Mouse (Mus musculus) liver, embryonic 12.5 days (tissue): ENCODE measurements around the gene Lhpp. TPM values are rescaled to one million over a fixed set of nuclear protein-coding genes. Genes with fewer than 3 reads are reported as not detected.
"Not testable (repeated sequence)": the region's sequence is repeated elsewhere in the genome, so short reads cannot be mapped to it uniquely, and the experiment has no call there.

ENCODE experiments used
- ATAC-seq: fragments of 200-750 bp; cut with Nextera tagmentation; 2 replicates; pipeline ENCODE4 v1.8.0; 2017; ENCODE audit warnings: moderate number of reproducible peaks, mild to moderate bottlenecking, moderate library complexity
- H3K27ac ChIP-seq: fragments of 300-500 bp; sonication (generic); 2 replicates; pipeline ENCODE4 v1.5.1; 2016; ENCODE audit warnings: mild to moderate bottlenecking
- H3K27me3 ChIP-seq: fragments of 300-500 bp; sonication (generic); replicated peaks from 2 replicates; pipeline ENCODE4 v1.6.1; 2016; ENCODE audit warnings: mild to moderate bottlenecking, moderate library complexity
- H3K36me3 ChIP-seq: fragments of 300-500 bp; sonication (generic); 2 replicates; pipeline ENCODE4 v1.6.1; 2016; ENCODE audit warnings: mild to moderate bottlenecking, moderate library complexity
- H3K4me1 ChIP-seq: fragments of 300-500 bp; sonication (generic); 2 replicates; pipeline ENCODE4 v1.6.1; 2016
- H3K4me2 ChIP-seq: fragments of 300-500 bp; sonication (generic); 2 replicates; pipeline ENCODE4 v1.6.1; 2016; ENCODE audit warnings: mild to moderate bottlenecking, moderate library complexity
- H3K4me3 ChIP-seq: fragments of 300-500 bp; sonication (generic); 2 replicates; pipeline ENCODE4 v1.5.1; 2016; ENCODE audit warnings: mild to moderate bottlenecking, moderate library complexity
- H3K9ac ChIP-seq: fragments of 300-500 bp; sonication (generic); 2 replicates; pipeline ENCODE4 v1.6.1; 2016; ENCODE audit warnings: mild to moderate bottlenecking, moderate library complexity
- H3K9me3 ChIP-seq: fragments of 300-500 bp; sonication (generic); replicated peaks from 2 replicates; pipeline ENCODE4 v1.6.1; 2016; ENCODE audit warnings: mild to moderate bottlenecking, moderate library complexity
- WGBS: fragments of 180-500 bp; shearing (Covaris S2); methylation state at CpG from one replicate; pipeline ENCODE4 v1.1.7; 2016; ENCODE audit not compliant: insufficient replicate concordance; 5-methylcytosine and 5-hydroxymethylcytosine counted together
- polyA plus RNA-seq: library from polyadenylated mRNA; unstranded; fragments of >200 nt; fragmentation: Nextera tagmentation; extraction: Ambion mirVana; gene quantifications from 2 replicates; pipeline ENCODE4 v1.2.1, GENCODE M21; 2016

The Lhpp gene
- polyA plus RNA-seq, 1 experiment from 2014 or later: 9.2 TPM

DNA sequence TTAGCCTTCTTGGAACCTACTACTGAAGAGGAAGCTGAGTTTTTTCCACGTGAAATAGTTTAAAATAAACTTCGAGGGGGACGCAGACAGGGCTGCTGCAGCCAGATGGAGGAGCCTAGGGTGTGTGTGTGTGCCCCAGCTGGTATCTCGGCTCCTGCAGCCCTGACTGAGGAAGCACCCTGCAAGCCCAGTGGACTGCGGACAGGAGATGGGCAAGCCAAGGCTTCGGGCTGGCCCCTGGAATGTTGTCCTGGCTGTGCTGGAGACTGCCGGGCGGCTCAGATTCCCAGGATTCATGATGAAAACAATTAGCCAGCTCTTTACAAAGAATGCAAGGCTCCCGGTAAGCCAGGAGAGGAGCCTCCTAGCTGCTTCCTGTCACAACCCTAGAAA, 47.6 kb downstream of the Lhpp start:
- Histone ChIP-seq H3K27ac (no peak overlapping the region), H3K4me3 (no peak overlapping the region), H3K9ac (no peak overlapping the region), H3K9me3 (no peaks in the 10 kb centered on the region), H3K4me1 (peaks cover 24% of the 10 kb centered on the region), H3K4me2 (no peak overlapping the region), H3K27me3 (0 out of 2 replicates have a peak, but pooled peaks cover 8% of the 10 kb centered on the region), H3K36me3 (no peaks in the 10 kb centered on the region)
- 45% methylated on average over 9 of the region's 9 CpGs for WGBS
- no peak for ATAC-seq

DNA sequence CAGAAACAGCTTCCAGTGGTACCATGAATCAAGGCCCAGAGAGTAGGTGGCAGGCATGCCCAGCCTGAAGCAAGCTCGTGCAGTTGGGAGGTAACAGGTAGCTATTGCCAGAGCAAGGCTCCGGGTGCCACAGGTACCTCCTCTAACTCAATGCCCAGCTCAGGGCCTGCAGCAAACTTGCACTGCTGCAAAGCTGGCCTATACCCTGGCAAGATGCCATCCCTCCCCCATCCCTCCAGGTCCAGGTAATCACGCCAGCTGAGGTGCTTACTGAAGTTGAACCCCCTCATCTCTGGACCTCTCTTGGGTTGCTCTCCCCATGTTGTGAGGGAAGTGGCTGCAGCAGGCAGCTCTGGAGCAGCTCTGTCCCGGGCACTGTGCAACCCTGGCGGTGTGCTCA, 48.2 kb downstream of the Lhpp start:
- 79% methylated on average over 5 of the region's 5 CpGs for WGBS
- no peak overlapping the region for H3K9ac ChIP-seq
- 0 out of 2 replicates have a peak, but pooled peaks cover 8% of the 10 kb centered on the region for H3K27me3 ChIP-seq
- H3K27ac ChIP-seq: no peak overlapping the region
- peaks cover 24% of the 10 kb centered on the region for H3K4me1 ChIP-seq
- no peak overlapping the region for H3K4me2 ChIP-seq
- no peaks in the 10 kb centered on the region for H3K36me3 ChIP-seq
- no peak for ATAC-seq
- H3K4me3 ChIP-seq: no peak overlapping the region
- no peaks in the 10 kb centered on the region for H3K9me3 ChIP-seq

DNA sequence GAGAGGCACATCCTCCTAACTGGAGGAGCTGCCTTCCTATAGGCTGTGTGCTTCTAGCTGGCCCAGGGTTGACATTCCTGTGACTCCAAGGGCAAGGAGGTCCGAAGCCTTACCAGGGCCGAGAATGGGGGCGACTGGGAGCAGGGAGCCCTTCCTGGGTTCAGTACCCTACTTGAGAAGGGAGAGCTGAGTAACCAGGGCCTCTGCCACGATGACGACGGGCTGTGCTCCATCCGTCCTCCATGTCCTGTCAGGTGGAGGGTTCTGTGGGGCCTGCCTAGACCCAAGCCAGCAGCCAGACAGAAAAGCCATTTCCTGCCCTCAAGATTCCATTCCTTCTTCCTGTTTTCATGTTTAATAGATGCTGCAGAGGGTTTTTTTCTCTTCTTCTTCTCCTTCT, 49.2 kb downstream of the Lhpp start:
- Histone ChIP-seq H3K9ac (no peak overlapping the region), H3K4me3 (no peak overlapping the region), H3K27me3 (0 out of 2 replicates have a peak, but pooled peaks cover 8% of the 10 kb centered on the region), H3K9me3 (no peaks in the 10 kb centered on the region), H3K27ac (no peak overlapping the region), H3K4me2 (no peak overlapping the region), H3K4me1 (peaks cover 28% of the 10 kb centered on the region), H3K36me3 (no peaks in the 10 kb centered on the region)
- no peak for ATAC-seq
- 45% methylated on average over 7 of the region's 7 CpGs for WGBS

DNA sequence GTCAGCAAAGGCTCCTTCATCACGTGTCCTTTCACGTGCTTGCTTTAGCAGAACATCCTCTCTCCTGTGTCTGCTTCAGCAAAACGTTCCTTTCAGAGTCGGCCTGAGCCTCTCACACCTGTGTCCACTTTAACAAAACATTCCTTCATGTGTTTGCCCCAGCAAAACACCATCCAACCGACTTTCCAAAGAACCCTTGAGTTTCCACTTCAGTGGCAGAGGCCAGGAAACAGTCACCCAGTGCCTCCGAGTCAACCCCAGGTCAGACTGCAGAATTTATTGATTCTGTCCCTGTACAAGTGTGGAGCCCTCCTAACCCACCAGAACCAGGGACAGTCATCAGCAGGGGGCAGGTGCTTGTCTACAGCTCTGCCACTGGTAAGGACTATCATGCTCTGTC, 52.4 kb downstream of the Lhpp start:
- not testable (repeated sequence) for H3K36me3 ChIP-seq, H3K9me3 ChIP-seq, ATAC-seq, H3K4me3 ChIP-seq, H3K27me3 ChIP-seq, H3K27ac ChIP-seq, H3K4me2 ChIP-seq, H3K9ac ChIP-seq
- H3K4me1 ChIP-seq: peaks cover 22% of the 10 kb centered on the region
- 70% methylated on average over 6 of the region's 6 CpGs for WGBS

DNA sequence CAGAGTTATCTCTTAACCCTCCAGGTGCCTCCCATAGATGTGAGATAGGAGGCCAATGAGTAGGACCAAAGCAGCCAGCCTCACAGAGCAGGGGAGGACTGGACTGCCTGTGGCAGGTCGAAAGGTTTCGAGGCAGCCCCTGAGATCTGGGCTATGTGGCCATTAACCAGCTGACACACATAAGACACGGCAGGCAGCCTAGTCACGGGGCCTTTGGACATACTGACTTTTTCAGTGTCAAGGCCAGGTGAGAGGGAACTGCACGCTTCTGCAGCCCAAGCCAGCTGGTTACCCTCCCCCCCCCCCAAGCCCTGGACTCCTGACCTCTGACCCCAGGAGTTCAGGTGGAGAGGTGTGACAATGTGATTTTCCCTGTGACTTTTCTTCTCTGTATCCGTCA, 54.4 kb downstream of the Lhpp start:
- H3K27ac ChIP-seq: no peak overlapping the region
- peaks cover 15% of the 10 kb centered on the region for H3K4me1 ChIP-seq
- no peak overlapping the region for H3K4me2 ChIP-seq
- no peaks in the 10 kb centered on the region for H3K36me3 ChIP-seq
- ATAC-seq: peak; percentile 19; the same call in 1 of the 2 replicates
- no peak overlapping the region for H3K4me3 ChIP-seq
- WGBS: 57% methylated on average over 6 of the region's 6 CpGs
- H3K9ac ChIP-seq: no peak overlapping the region
- no peaks in the 10 kb centered on the region for H3K9me3 ChIP-seq
- H3K27me3 ChIP-seq: 0 out of 2 replicates have a peak, but pooled peaks cover 8% of the 10 kb centered on the region

DNA sequence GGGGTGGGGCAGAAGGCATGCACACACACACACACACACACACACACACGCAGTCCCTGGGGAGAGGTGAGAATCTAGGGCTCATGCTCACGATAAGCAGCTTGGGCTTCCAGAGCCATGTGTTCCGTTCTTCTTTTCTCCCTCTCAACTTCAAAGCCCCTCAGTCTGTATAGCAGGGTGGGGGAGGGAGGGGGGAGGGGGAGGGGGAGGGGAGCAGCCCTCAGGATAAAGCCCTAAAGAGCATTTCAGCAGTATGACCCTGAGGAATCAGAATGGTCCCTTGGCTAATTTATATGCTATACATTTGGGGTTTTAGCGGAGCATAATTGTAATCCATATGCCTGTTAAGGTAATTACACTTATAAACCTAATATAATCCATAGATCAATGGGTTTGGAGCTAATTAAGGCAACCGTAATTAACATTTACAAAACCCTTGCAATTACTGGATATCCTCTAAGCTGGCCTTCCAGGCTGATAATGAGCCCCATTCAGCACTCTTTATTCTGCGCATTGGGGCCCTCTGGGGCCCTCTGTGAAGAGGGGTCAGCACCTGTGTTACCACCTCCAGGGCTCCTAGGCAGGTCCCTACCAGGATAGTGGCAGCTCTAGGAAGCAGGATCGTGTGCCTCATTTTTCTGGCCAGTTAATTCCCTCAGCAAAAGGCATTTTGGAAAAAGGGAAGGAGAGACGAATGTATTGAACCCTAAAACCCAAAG, 55.4 kb downstream of the Lhpp start:
- no peak overlapping the region for H3K27ac ChIP-seq
- no peak overlapping the region for H3K4me3 ChIP-seq
- H3K9me3 ChIP-seq: no peaks in the 10 kb centered on the region
- 0 out of 2 replicates have a peak, but pooled peaks cover 8% of the 10 kb centered on the region for H3K27me3 ChIP-seq
- no peak overlapping the region for H3K4me2 ChIP-seq
- no peaks in the 10 kb centered on the region for H3K36me3 ChIP-seq
- 51% methylated on average over 8 of the region's 8 CpGs for WGBS
- no peak overlapping the region for H3K9ac ChIP-seq
- no peak for ATAC-seq
- H3K4me1 ChIP-seq: peaks cover 7% of the 10 kb centered on the region

DNA sequence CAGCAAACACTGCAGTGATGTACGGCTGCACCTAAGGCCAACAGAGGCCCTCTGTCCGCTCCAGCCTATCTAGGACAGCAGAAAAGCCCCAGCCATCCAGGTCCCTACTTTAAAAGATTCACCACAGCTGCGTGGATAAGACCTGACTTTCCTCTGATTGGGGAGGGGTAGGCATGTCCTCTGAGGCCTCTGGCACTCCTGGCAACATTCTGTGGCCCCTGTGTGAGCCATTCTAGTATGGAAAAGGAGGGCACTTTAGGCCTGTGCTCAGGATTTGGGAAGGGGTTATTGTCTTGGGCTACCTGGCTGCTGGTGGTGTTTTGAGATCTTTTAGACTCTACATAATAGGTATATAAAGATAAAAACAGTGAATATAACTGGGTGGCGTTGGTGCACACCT, 56.1 kb downstream of the Lhpp start:
- H3K4me1 ChIP-seq: peaks cover 7% of the 10 kb centered on the region
- no peak overlapping the region for H3K9ac ChIP-seq
- H3K9me3 ChIP-seq: no peaks in the 10 kb centered on the region
- H3K4me2 ChIP-seq: no peak overlapping the region
- H3K27me3 ChIP-seq: 0 out of 2 replicates have a peak, but pooled peaks cover 2% of the 10 kb centered on the region
- 65% methylated on average over 4 of the region's 4 CpGs for WGBS
- H3K4me3 ChIP-seq: no peak overlapping the region
- no peaks in the 10 kb centered on the region for H3K36me3 ChIP-seq
- no peak for ATAC-seq
- no peak overlapping the region for H3K27ac ChIP-seq

DNA sequence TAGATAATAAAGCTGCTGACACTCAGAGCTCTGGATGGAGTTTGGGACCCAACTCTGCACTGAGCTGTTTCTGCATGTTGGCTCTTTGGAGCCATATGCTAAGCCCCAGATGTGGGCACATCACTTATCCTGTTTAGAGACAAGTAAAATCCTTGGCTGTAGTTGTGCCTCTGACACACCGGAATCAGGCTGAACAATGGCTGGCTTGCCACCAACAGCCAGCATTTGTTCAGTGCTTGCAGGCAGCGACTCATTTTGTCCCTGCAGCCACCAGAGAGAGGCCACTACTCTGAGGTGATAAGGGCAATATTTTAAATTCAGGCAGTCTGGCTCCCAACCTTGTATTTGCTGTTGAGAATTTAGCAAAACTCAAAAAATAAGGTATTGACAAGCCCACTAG, 58.2 kb downstream of the Lhpp start:
- no peaks in the 10 kb centered on the region for H3K27me3 ChIP-seq
- H3K4me3 ChIP-seq: no peak overlapping the region
- no peaks in the 10 kb centered on the region for H3K9me3 ChIP-seq
- no peak overlapping the region for H3K9ac ChIP-seq
- H3K36me3 ChIP-seq: no peaks in the 10 kb centered on the region
- no peak for ATAC-seq
- 60% methylated on average over 2 of the region's 2 CpGs for WGBS
- no peak overlapping the region for H3K27ac ChIP-seq
- no peak overlapping the region for H3K4me2 ChIP-seq
- H3K4me1 ChIP-seq: peaks cover 7% of the 10 kb centered on the region

DNA sequence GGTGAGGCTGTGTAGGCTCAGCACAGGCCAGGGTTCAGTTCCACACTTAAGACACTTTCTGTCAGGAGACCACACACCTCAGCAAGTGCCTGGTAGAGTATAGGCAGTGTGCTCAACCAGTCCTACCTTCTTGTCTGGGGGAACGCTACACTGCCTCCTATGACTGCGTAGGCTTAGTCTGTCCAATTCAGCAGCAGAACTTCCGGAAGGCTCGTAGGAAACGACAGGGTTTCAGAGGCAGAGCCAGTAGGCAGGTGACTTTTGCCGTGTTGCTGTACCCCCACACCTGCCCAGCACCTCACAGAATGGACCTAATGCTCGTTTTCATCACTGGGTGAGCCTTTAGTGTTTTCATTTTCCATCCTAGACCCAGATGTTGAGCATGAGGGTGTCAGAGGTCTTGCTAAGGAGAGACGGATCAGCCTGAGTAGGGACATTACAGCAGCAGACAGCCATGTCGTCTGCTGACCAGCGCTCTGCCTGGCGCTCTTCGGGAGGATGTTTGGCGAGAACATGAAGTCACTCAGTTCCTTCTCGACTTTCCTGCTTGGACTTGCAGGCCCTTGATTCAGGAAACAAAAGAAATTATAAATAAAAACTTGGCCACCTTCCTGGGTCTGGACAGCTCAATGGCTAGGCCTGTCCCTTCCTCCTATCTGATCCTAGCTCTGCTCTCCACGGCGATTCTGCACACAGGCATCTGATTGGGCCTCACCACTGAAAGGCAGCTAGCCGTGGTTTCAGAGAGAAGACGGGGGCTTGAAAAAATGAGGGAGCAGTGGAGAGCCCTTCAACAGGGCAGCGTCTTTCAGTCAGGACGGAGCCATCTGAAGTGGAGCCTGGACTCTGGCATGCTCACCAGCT, 59.8 kb downstream of the Lhpp start:
- Histone ChIP-seq H3K4me1 (no peaks in the 10 kb centered on the region), H3K27ac (no peak overlapping the region), H3K4me2 (no peak overlapping the region), H3K4me3 (no peak overlapping the region), H3K9ac (no peak overlapping the region), H3K9me3 (no peaks in the 10 kb centered on the region), H3K27me3 (no peaks in the 10 kb centered on the region), H3K36me3 (no peaks in the 10 kb centered on the region)
- 75% methylated on average over 20 of the region's 20 CpGs for WGBS
- ATAC-seq: no peak

DNA sequence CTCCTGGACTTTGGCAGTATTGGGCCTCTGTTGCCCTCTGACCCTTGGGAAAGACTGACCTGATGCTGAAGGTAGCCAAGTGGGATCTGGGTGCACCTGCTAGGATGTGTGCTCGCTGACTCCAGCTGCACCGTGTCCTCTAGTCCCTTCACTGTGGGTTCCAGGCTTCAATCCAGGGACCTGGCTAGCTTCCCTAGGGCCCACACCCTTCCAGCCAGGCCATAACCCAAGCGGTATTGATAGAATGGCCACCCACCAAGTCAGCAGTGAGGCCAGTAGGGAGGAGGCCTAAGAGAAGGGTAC, 60.4 kb downstream of the Lhpp start:
- no peak overlapping the region for H3K9ac ChIP-seq
- H3K9me3 ChIP-seq: no peaks in the 10 kb centered on the region
- H3K27me3 ChIP-seq: no peaks in the 10 kb centered on the region
- ATAC-seq: no peak
- no peak overlapping the region for H3K4me2 ChIP-seq
- no peak overlapping the region for H3K27ac ChIP-seq
- no peaks in the 10 kb centered on the region for H3K4me1 ChIP-seq
- 77% methylated on average over 3 of the region's 3 CpGs for WGBS
- H3K4me3 ChIP-seq: no peak overlapping the region
- no peaks in the 10 kb centered on the region for H3K36me3 ChIP-seq

DNA sequence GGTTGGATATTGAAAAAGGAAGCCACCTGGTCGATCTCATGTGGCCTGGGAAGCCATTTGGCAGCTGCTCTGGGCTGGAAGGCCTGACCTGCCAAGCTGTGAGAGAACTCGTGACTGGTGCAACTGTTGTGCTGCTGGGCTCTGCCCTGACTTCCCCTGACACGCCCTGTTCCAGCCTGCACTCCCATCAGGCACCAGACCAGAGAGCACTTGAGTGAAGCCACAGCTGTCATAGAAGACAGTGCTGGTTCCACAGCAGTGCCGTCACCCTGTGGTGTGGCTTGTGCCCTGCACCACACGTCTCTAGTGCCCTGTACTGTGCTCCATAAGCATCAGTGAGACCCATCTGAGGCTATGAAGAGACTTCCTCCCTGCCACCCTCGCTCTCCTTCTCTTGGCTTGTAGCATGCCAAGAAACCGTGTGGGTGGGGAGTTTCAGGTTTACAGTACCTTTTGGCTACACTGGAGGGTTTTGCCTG, 62.1 kb downstream of the Lhpp start:
- Histone ChIP-seq H3K36me3 (no peaks in the 10 kb centered on the region), H3K9ac (no peak overlapping the region), H3K4me3 (no peak overlapping the region), H3K27ac (no peak overlapping the region), H3K9me3 (no peaks in the 10 kb centered on the region), H3K4me1 (no peaks in the 10 kb centered on the region), H3K4me2 (no peak overlapping the region), H3K27me3 (no peaks in the 10 kb centered on the region)
- WGBS: 43% methylated on average over 7 of the region's 7 CpGs
- no peak for ATAC-seq

DNA sequence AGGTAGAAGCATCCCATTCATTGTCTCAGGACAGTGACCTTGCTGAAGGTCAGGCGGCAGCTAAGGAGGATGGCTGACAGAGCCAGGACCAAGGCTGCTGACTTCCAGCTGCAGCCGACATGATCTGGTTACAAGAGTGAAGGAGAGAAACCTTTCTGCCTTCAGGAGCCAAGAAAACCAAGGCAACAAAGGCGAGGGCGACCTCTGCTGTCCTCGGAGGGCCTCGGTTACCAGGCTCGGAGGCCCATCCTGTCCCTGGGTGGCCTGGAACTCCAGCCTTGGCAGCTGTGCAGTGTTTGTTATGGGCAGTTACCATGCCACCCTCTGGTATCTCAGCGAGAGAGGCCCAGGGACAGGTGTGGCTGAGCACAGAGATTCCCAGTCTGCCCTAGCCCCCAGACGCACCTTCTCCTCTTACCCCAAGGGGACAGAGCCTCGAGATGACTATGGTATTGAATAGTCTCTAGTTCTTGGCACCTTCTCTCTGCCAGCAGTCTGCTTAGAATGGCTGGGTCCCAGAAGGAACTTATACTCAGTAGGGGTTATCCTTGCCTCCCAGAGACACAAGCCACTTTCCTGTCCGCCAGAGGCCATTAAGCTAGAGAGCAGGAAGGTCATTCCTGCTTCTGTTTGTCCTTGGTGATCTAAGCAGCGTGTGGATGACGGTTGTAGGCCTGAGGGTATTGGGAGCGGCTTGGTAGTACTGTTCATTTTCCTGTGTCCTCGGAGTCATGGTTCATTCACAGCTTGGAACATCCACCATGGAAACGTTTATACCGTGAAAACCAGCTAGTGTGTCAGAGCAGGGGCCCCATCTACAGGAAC, 63.7 kb downstream of the Lhpp start:
- H3K9ac ChIP-seq: no peak overlapping the region
- H3K4me1 ChIP-seq: peaks cover 2% of the 10 kb centered on the region; the same call in 1 of the 2 replicates
- WGBS: 64% methylated on average over 17 of the region's 17 CpGs
- H3K27ac ChIP-seq: no peak overlapping the region
- H3K4me2 ChIP-seq: no peak overlapping the region
- H3K9me3 ChIP-seq: no peaks in the 10 kb centered on the region
- no peaks in the 10 kb centered on the region for H3K27me3 ChIP-seq
- no peak overlapping the region for H3K4me3 ChIP-seq
- ATAC-seq: no peak
- no peaks in the 10 kb centered on the region for H3K36me3 ChIP-seq
